Mouse (Mus musculus) heart, postnatal 25 days (tissue): ENCODE results near the gene Fam104a. TPM values are rescaled to one million over a fixed set of nuclear protein-coding genes. Genes with fewer than 3 reads are reported as not detected.

Experiments
- DNase-seq: peaks from one replicate; pipeline ENCODE4 v3.0.0; 2022; ENCODE audit warnings: low spot score
- intact Hi-C: fragments of 180-260 bp; cut with DNase I; formaldehyde crosslinking; loops from one replicate; pipeline ENCODE4 v1.15.1; 2025
- total RNA-seq, 2 experiments: library from RNA; stranded (reverse); gene quantifications; 2 replicates each; pipeline ENCODE4 v1.2.3; 2021

Fam104a gene
- total RNA-seq, 2 experiments from 2014 or later = 13.9 to 15.0 TPM

GRCm38 (mm10) chr11:113611664-113612611 is 72.0 kb downstream of the Fam104a start:
- DNase-seq = no peak
- intact Hi-C loops = no loop called here

Other genes starting within 250 kb of the Fam104a start
- not detected for gene Sstr2, start 64.8 kb downstream of the Fam104a start, total RNA-seq
- gene Cog1, start 35.0 kb downstream of the Fam104a start, total RNA-seq = 10 to 100 TPM; 16.4 to 17.1 TPM
- gene Slc39a11, start 34.1 kb downstream of the Fam104a start, total RNA-seq = 1 to 10 TPM; 2.7 to 3.8 TPM
- 1 to 10 TPM; 6.0 to 7.1 TPM for gene D11Wsu47e, start 257 bp upstream of the Fam104a start, total RNA-seq
- gene Cpsf4l, start 25.9 kb upstream of the Fam104a start, total RNA-seq = not detected
- gene Cdc42ep4, start 67.7 kb upstream of the Fam104a start, total RNA-seq = 10 to 100 TPM; 12.5 to 17.7 TPM